Mouse (Mus musculus) olfactory bulb, adult 2 months (tissue): ENCODE measurements at regions not wholly inside any gene's neighbourhood (a gene's known extent, or its start where the extent isn't known, plus 50 kb on each side); places are given as distances from the start of the nearest gene placed in this dataset.

Experiments used
- CTCF ChIP-seq: fragments of 200-500 bp; IDR thresholded peaks from 2 replicates; pipeline ENCODE4 v1.5.1; 2012; ENCODE audit warnings: low read depth, mild to moderate bottlenecking, low read length, moderate library complexity; ENCODE audit not compliant: insufficient read depth
- POLR2A ChIP-seq: fragments of 200-500 bp; IDR thresholded peaks from 2 replicates; pipeline ENCODE4 v1.6.1; 2012; ENCODE audit warnings: mild to moderate bottlenecking, low read depth, low read length, moderate library complexity; ENCODE audit not compliant: insufficient read depth

- TF ChIP-seq CTCF, result no peak
- no peak for TF ChIP-seq POLR2A
Observed at GRCm38 (mm10) chr10:118039056-118039455, 102.6 kb upstream of the Mdm1 start.
